Mouse (Mus musculus) heart, postnatal 0 days (tissue): ENCODE measurements around the gene Aatf.

Experiments
- CTCF ChIP-seq: IDR thresholded peaks from 2 replicates; pipeline ENCODE4 v1.5.1; 2016; ENCODE audit warnings: antibody characterized with exemption, control low read depth, low read depth
- EP300 ChIP-seq: IDR thresholded peaks from 2 replicates; pipeline ENCODE4 v1.6.1; 2016; ENCODE audit warnings: antibody characterized with exemption, low read depth

- no peak for TF ChIP-seq CTCF
- no peak for TF ChIP-seq EP300
Measured at GRCm38 (mm10) chr11:84548293-84548692, 35.0 kb upstream of the Aatf start.
